Comparison of ENCODE assay signal across 16 mouse cellular contexts in the genomic region with DNA sequence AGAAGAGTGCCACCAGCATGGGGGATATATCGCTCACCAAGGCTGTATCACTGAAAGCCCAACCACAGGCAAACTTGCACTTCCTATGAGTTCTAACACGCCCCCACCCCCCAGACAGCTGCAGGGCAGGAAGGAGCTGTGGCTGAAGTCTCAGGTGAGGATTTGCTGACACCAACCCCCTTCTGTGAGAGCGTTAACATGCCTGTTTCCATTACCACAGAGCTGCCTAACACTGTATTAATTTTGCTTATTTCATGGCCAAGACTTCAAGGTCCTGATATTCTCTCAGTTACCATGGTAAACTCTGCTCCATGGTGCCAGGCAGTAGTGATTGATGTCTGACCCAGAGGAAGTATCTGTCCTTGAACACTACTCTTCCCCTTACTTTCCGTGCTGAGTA. TPM values are rescaled to one million over a fixed set of nuclear protein-coding genes. Genes with fewer than 3 reads are reported as not detected.
DNase-seq lines count a peak whose midpoint lies in the region; ATAC-seq and TF ChIP-seq lines count a peak whose summit lies in the region.
"Had no signal": no experiment of that assay in that cellular context is flagged by ENCODE, and none has a peak within 500 bp of the region (broad histone marks: within the 10 kb centered on the region; RNA-seq: fewer than 3 reads in every experiment).

No protein-coding gene starts in this region.

- H3K79me2 ChIP-seq in CH12.LX (replicated peaks; ENCODE audit: control insufficient read depth, extremely low read depth, insufficient read depth, poor library complexity, severe bottlenecking), result no peaks in the 10 kb centered on the region

- H3K9ac ChIP-seq in heart, embryonic 16.5 days (ENCODE audit: low read length), result no peak overlapping the region
- H3K9ac ChIP-seq in CH12.LX (ENCODE audit: insufficient read depth, low read depth), result no peak overlapping the region
- H3K9ac ChIP-seq in forebrain, embryonic 14.5 days (ENCODE audit: low read length), result no peak overlapping the region
- H3K9ac ChIP-seq in heart, embryonic 12.5 days, result no peak overlapping the region
- H3K9ac ChIP-seq: kidney, embryonic 15.5 days; limb, embryonic 13.5 days had no signal

- TF ChIP-seq POLR2A in CH12.LX (IDR thresholded peaks at IDR 0.05; ENCODE audit: low read depth, low read length), result no peak

- H3K4me3 ChIP-seq in heart, embryonic 16.5 days (ENCODE audit: low read length), result no peak overlapping the region
- H3K4me3 ChIP-seq in CH12.LX (replicated peaks in 1 of 3; ENCODE audit: low read depth in 2 of 3, low read length in 2 of 3, poor library complexity in 1 of 3), result no peak overlapping the region
- H3K4me3 ChIP-seq in forebrain, embryonic 14.5 days (ENCODE audit: low read depth, low read length), result no peak overlapping the region
- no peak overlapping the region for H3K4me3 ChIP-seq in heart, embryonic 12.5 days
- H3K4me3 ChIP-seq: kidney, embryonic 15.5 days; limb, embryonic 13.5 days had no signal

- no peak for TF ChIP-seq CTCF in CH12.LX (conservative IDR thresholded peaks at IDR 0.05 in 1 of 2, IDR thresholded peaks at IDR 0.05 in 1 of 2; ENCODE audit: low read depth in 2 of 2, low read length in 2 of 2)

- peak; percentile 66 for ATAC-seq in heart, embryonic 16.5 days (replicated peaks; ENCODE audit: extremely low read depth, insufficient read depth, low FRiP score)
- ATAC-seq in inflammation-experienced regulatory T-cells, adult 6 months, result peak; percentile 77
- ATAC-seq in forebrain, embryonic 14.5 days, result no peak
- ATAC-seq in heart, embryonic 12.5 days (ENCODE audit: insufficient number of reproducible peaks, low FRiP score), result no peak

- H3K4me1 ChIP-seq in heart, embryonic 16.5 days (ENCODE audit: control insufficient read depth, insufficient read depth, low read length), result no peaks in the 10 kb centered on the region
- peaks cover 5 to 34% of the 10 kb centered on the region in 2 experiments; a peak in 2 of 4 replicates for H3K4me1 ChIP-seq in CH12.LX (ENCODE audit: control insufficient read depth in 1 of 2, insufficient read depth in 2 of 2)
- no peaks in the 10 kb centered on the region for H3K4me1 ChIP-seq in forebrain, embryonic 14.5 days (ENCODE audit: control insufficient read depth, insufficient read depth, low read length)
- no peaks in the 10 kb centered on the region; the same call in 1 of the 2 replicates for H3K4me1 ChIP-seq in heart, embryonic 12.5 days (replicated peaks)
- H3K4me1 ChIP-seq: kidney, embryonic 15.5 days had no signal

- no peak for DNase-seq in heart, adult 11 months
- DNase-seq in CH12.LX (ENCODE audit: extremely low read depth), result peak; percentile 78
- peak; percentile 76 to 85 for DNase-seq in thymus, adult 18-20 months
- DNase-seq in cerebellum, adult 9-10 months, result no peak
- no peak for DNase-seq in forebrain, embryonic 14.5 days (ENCODE audit: low spot score)
- DNase-seq: gastrocnemius, postnatal 36 days; heart, postnatal 4 days; right cerebral cortex, adult 18-20 months had no signal

- WGBS in heart, embryonic 16.5 days, result 52% methylated on average over 4 of the region's 4 CpGs
- 75% methylated on average over 4 of the region's 4 CpGs for WGBS in forebrain, embryonic 14.5 days
- 48% methylated on average over 4 of the region's 4 CpGs for WGBS in heart, embryonic 12.5 days

- no peaks in the 10 kb centered on the region for H3K36me3 ChIP-seq in heart, embryonic 16.5 days (ENCODE audit: control insufficient read depth, insufficient read depth)
- H3K36me3 ChIP-seq in CH12.LX (replicated peaks in 1 of 2; ENCODE audit: control insufficient read depth in 1 of 2, insufficient read depth in 1 of 2, low read length in 1 of 2), result no peaks in the 10 kb centered on the region
- H3K36me3 ChIP-seq in forebrain, embryonic 14.5 days (ENCODE audit: control insufficient read depth, insufficient read depth, low read length), result no peaks in the 10 kb centered on the region
- no peaks in the 10 kb centered on the region for H3K36me3 ChIP-seq in heart, embryonic 12.5 days
- H3K36me3 ChIP-seq: kidney, embryonic 15.5 days; limb, embryonic 13.5 days had no signal

- dilution Hi-C loops in CH12.LX (cut with MboI; ENCODE audit: extremely low pct_ligation_motif_present, extremely low pct_unique_long_range_greater_than_20kb, low sequenced_read_pairs), result no loop called here

- H3K27me3 ChIP-seq in heart, embryonic 16.5 days (ENCODE audit: control insufficient read depth, insufficient read depth, low read length), result no peaks in the 10 kb centered on the region
- no peaks in the 10 kb centered on the region for H3K27me3 ChIP-seq in CH12.LX (replicated peaks)
- H3K27me3 ChIP-seq in forebrain, embryonic 14.5 days (replicated peaks; ENCODE audit: control insufficient read depth, insufficient read depth, low read length), result no peaks in the 10 kb centered on the region
- H3K27me3 ChIP-seq in heart, embryonic 12.5 days (replicated peaks), result no peaks in the 10 kb centered on the region
- H3K27me3 ChIP-seq: kidney, embryonic 15.5 days; limb, embryonic 13.5 days had no signal

- TF ChIP-seq EP300 in CH12.LX (IDR thresholded peaks at IDR 0.05; ENCODE audit: low read length), result peak; percentile 30; the same call in 1 of the 2 replicates

- no peaks in the 10 kb centered on the region for H3K9me3 ChIP-seq in heart, embryonic 16.5 days (replicated peaks; ENCODE audit: control insufficient read depth, low read length)
- H3K9me3 ChIP-seq in CH12.LX (replicated peaks; ENCODE audit: low read length), result no peaks in the 10 kb centered on the region
- no peaks in the 10 kb centered on the region for H3K9me3 ChIP-seq in forebrain, embryonic 14.5 days (replicated peaks; ENCODE audit: control insufficient read depth, low read length)
- H3K9me3 ChIP-seq in heart, embryonic 12.5 days (replicated peaks), result no peaks in the 10 kb centered on the region
- H3K9me3 ChIP-seq: kidney, embryonic 15.5 days; limb, embryonic 13.5 days had no signal

- in situ Hi-C loops in CH12.LX (cut with MboI; ENCODE audit: low pct_ligation_motif_present, low pct_unique_long_range_greater_than_20kb, low sequenced_read_pairs), result no loop called here

- no peak for TF ChIP-seq RAD21 in CH12.LX (IDR thresholded peaks at IDR 0.05; ENCODE audit: low read depth, low read length)

- no peak overlapping the region for H3K4me2 ChIP-seq in heart, embryonic 16.5 days (ENCODE audit: low read depth, low read length)
- no peak overlapping the region for H3K4me2 ChIP-seq in CH12.LX (ENCODE audit: insufficient read depth, low read depth, poor library complexity, severe bottlenecking)
- H3K4me2 ChIP-seq in forebrain, embryonic 14.5 days (ENCODE audit: low read length), result no peak overlapping the region
- H3K4me2 ChIP-seq in heart, embryonic 12.5 days, result no peak overlapping the region
- H3K4me2 ChIP-seq: kidney, embryonic 15.5 days; limb, embryonic 13.5 days had no signal

- peak overlapping the region; percentile 34; the same call in 1 of the 2 replicates for H3K27ac ChIP-seq in heart, embryonic 16.5 days (ENCODE audit: low read length)
- no peak overlapping the region for H3K27ac ChIP-seq in CH12.LX (ENCODE audit: insufficient read depth, low read depth)
- H3K27ac ChIP-seq in forebrain, embryonic 14.5 days (ENCODE audit: low read depth, low read length), result no peak overlapping the region
- no peak overlapping the region for H3K27ac ChIP-seq in heart, embryonic 12.5 days (ENCODE audit: poor library complexity, severe bottlenecking)
- H3K27ac ChIP-seq: kidney, embryonic 15.5 days; limb, embryonic 13.5 days; macrophage; stomach, postnatal 0 days had no signal

TF ChIP-seq in CH12.LX, 34 proteins besides CTCF, POLR2A, EP300 and RAD21:
- TF ChIP-seq IRF4 (IDR thresholded peaks at IDR 0.05; ENCODE audit: low read depth, low read length) (no peak), SMC3 (IDR thresholded peaks at IDR 0.05; ENCODE audit: low read depth, low read length) (no peak), NRF1 (IDR thresholded peaks at IDR 0.05; ENCODE audit: low read depth, low read length) (no peak), ZNF384 (IDR thresholded peaks at IDR 0.05; ENCODE audit: low read depth, low read length) (no peak), MYC (IDR thresholded peaks at IDR 0.05; ENCODE audit: low read depth, low read length) (no peak), MXI1 (IDR thresholded peaks at IDR 0.05; ENCODE audit: low read depth, low read length) (no peak), ETS1 (conservative IDR thresholded peaks at IDR 0.05; ENCODE audit: low read depth, low read length) (0 out of 2 replicates have a peak, but pooled peaks have one; percentile 21), TCF12 (IDR thresholded peaks at IDR 0.05; ENCODE audit: low read depth, low read length) (peak; percentile 47; the same call in 1 of the 2 replicates), BHLHE40 (IDR thresholded peaks at IDR 0.05; ENCODE audit: low read depth, low read length) (0 out of 2 replicates have a peak, but pooled peaks have one; percentile 44), ELF1 (IDR thresholded peaks at IDR 0.05; ENCODE audit: low read depth, low read length) (peak; percentile 31; the same call in 1 of the 2 replicates)

RNA-seq across cellular contexts. Expression of gene Atp6v1g3, which starts 26.0 kb away (rescaled TPM):
- not detected in 2 replicates for polyA plus RNA-seq in heart, embryonic 16.5 days (2015; fragmentation: Nextera tagmentation; extraction: Ambion mirVana)
- total RNA-seq in CH12.LX (2012; rRNA removed) (not detected in 2 replicates), CH12.LX (2014; rRNA removed) (not detected in 2 replicates)
- polyA plus RNA-seq in CH12.LX (2012; ENCODE audit: insufficient read length, low read depth), result not detected in 2 replicates
- polyA plus RNA-seq in inflammation-experienced regulatory T-cells, adult 6 months (2017; shearing (Covaris generic)), result 1 to 10 TPM in 1 of 3 experiments, under 1 TPM in 2; 0.50 to 2.9 (median 0.82) TPM
- polyA plus RNA-seq in forebrain, embryonic 14.5 days (2014; fragmentation: Nextera tagmentation; extraction: Ambion mirVana), result not detected in 2 replicates
- polyA plus RNA-seq in heart, embryonic 12.5 days (2016; fragmentation: Nextera tagmentation; extraction: Ambion mirVana), result not detected in 2 replicates
- total RNA-seq: gastrocnemius, postnatal 36 days; heart, postnatal 4 days; layer of hippocampus, postnatal 10 days had no signal
- polyA plus RNA-seq: macrophage; stomach, postnatal 0 days had no signal

Comparison
In these comparisons a context has a peak if more than half of its experiments do, and no peak if none do; other contexts are left out.
1. ATAC-seq: peak in heart, embryonic 16.5 days (single experiment) and inflammation-experienced regulatory T-cells, adult 6 months (single experiment); none in forebrain, embryonic 14.5 days (single experiment) and heart, embryonic 12.5 days (single experiment).
2. DNase-seq: peak in CH12.LX (single experiment) and thymus, adult 18-20 months (2 of 2); none in heart, adult 11 months (single experiment), cerebellum, adult 9-10 months (single experiment) and forebrain, embryonic 14.5 days (single experiment).